Mouse (Mus musculus): Measurements from ENCODE around the gene Nfatc3. TPM values are rescaled to one million over a fixed set of nuclear protein-coding genes. Genes with fewer than 3 reads are reported as not detected.

Gene Nfatc3
- polyA plus RNA-seq, 1 experiment: 11.8 TPM

- H3K4me3 ChIP-seq: no peak overlapping the region
- no peaks in the 10 kb centered on the region for H3K79me2 ChIP-seq (ENCODE audit: control insufficient read depth, insufficient read depth)
- peaks cover 37% of the 10 kb centered on the region for H3K36me3 ChIP-seq (ENCODE audit: control insufficient read depth, insufficient read depth)
- no peaks in the 10 kb centered on the region for H3K27me3 ChIP-seq (ENCODE audit: control insufficient read depth, insufficient read depth, insufficient read length)
- H3ac ChIP-seq (ENCODE audit: control insufficient read depth, insufficient read length): no peak overlapping the region
- no peak overlapping the region for H3K4me2 ChIP-seq (ENCODE audit: low read depth)
- no peak for TF ChIP-seq CEBPB (IDR thresholded peaks at IDR 0.05; ENCODE audit: insufficient read depth, poor library complexity, severe bottlenecking)
- no peak for TF ChIP-seq E2F4 (IDR thresholded peaks at IDR 0.05; ENCODE audit: insufficient read depth)
- TF ChIP-seq MAX (IDR thresholded peaks at IDR 0.05; ENCODE audit: low read depth): no peak
- no peak for TF ChIP-seq MYOG (IDR thresholded peaks at IDR 0.05; ENCODE audit: control insufficient read depth in 1 of 3, insufficient read depth in 1 of 3, insufficient read length in 2 of 3, low read depth in 2 of 3)
- TF ChIP-seq MYOD1 (IDR thresholded peaks at IDR 0.05; ENCODE audit: control insufficient read depth in 1 of 3, insufficient read length in 2 of 3, low read depth in 2 of 3): no peak
- no peak for TF ChIP-seq TCF3 (IDR thresholded peaks at IDR 0.05; ENCODE audit: insufficient read length, low read depth)
- no peak for TF ChIP-seq TCF12 (IDR thresholded peaks at IDR 0.05; ENCODE audit: insufficient read depth, poor library complexity, severe bottlenecking)
- TF ChIP-seq POLR2AphosphoS2 (IDR thresholded peaks at IDR 0.05; ENCODE audit: insufficient read length, low read depth): no peak
- TF ChIP-seq USF1 (IDR thresholded peaks at IDR 0.05; ENCODE audit: low read depth): no peak
- no peak for TF ChIP-seq SRF (IDR thresholded peaks at IDR 0.05; ENCODE audit: control insufficient read depth, insufficient read length, low read depth)
- no peak for TF ChIP-seq POLR2A (IDR thresholded peaks at IDR 0.05; ENCODE audit: insufficient read length, low read depth)
- no peak for TF ChIP-seq REST (IDR thresholded peaks at IDR 0.05; ENCODE audit: insufficient read depth, insufficient read length)
Measured at GRCm38 (mm10) chr8:106131021-106131420, 72.4 kb downstream of the Nfatc3 start.

- H3K4me2 ChIP-seq (ENCODE audit: low read depth): no peak overlapping the region
- no peak for TF ChIP-seq MYOG (IDR thresholded peaks at IDR 0.05; ENCODE audit: control insufficient read depth in 1 of 3, insufficient read depth in 1 of 3, insufficient read length in 2 of 3, low read depth in 2 of 3)
- H3K4me3 ChIP-seq: no peak overlapping the region
- H3K27me3 ChIP-seq (ENCODE audit: control insufficient read depth, insufficient read depth, insufficient read length): no peaks in the 10 kb centered on the region
- H3K36me3 ChIP-seq (ENCODE audit: control insufficient read depth, insufficient read depth): peaks cover 34% of the 10 kb centered on the region
- H3ac ChIP-seq (ENCODE audit: control insufficient read depth, insufficient read length): no peak overlapping the region
- no peaks in the 10 kb centered on the region for H3K79me2 ChIP-seq (ENCODE audit: control insufficient read depth, insufficient read depth)
Measured at GRCm38 (mm10) chr8:106131488-106132222, 73.0 kb downstream of the Nfatc3 start.

- no peak overlapping the region for H3ac ChIP-seq (ENCODE audit: control insufficient read depth, insufficient read length)
- H3K4me3 ChIP-seq: no peak overlapping the region
- no peak overlapping the region for H3K4me2 ChIP-seq (ENCODE audit: low read depth)
- H3K27me3 ChIP-seq (ENCODE audit: control insufficient read depth, insufficient read depth, insufficient read length): no peaks in the 10 kb centered on the region
- peaks cover 27% of the 10 kb centered on the region for H3K36me3 ChIP-seq (ENCODE audit: control insufficient read depth, insufficient read depth)
- H3K79me2 ChIP-seq (ENCODE audit: control insufficient read depth, insufficient read depth): no peaks in the 10 kb centered on the region
- TF ChIP-seq MAX (IDR thresholded peaks at IDR 0.05; ENCODE audit: low read depth) (no peak), POLR2AphosphoS2 (IDR thresholded peaks at IDR 0.05; ENCODE audit: insufficient read length, low read depth) (no peak), MYOG (IDR thresholded peaks at IDR 0.05; ENCODE audit: control insufficient read depth in 1 of 3, insufficient read depth in 1 of 3, insufficient read length in 2 of 3, low read depth in 2 of 3) (no peak), REST (IDR thresholded peaks at IDR 0.05; ENCODE audit: insufficient read depth, insufficient read length) (no peak), TCF12 (IDR thresholded peaks at IDR 0.05; ENCODE audit: insufficient read depth, poor library complexity, severe bottlenecking) (no peak)
Measured at GRCm38 (mm10) chr8:106132356-106132755, 73.7 kb downstream of the Nfatc3 start.

- no peak for TF ChIP-seq E2F4 (IDR thresholded peaks at IDR 0.05; ENCODE audit: insufficient read depth)
- no peak for TF ChIP-seq MYOD1 (IDR thresholded peaks at IDR 0.05; ENCODE audit: control insufficient read depth in 1 of 3, insufficient read length in 2 of 3, low read depth in 2 of 3)
- TF ChIP-seq SRF (IDR thresholded peaks at IDR 0.05; ENCODE audit: control insufficient read depth, insufficient read length, low read depth): no peak
- no peak for TF ChIP-seq MAX (IDR thresholded peaks at IDR 0.05; ENCODE audit: low read depth)
- no peak for TF ChIP-seq USF1 (IDR thresholded peaks at IDR 0.05; ENCODE audit: low read depth)
- no peak for TF ChIP-seq REST (IDR thresholded peaks at IDR 0.05; ENCODE audit: insufficient read depth, insufficient read length)
- no peak for TF ChIP-seq TCF3 (IDR thresholded peaks at IDR 0.05; ENCODE audit: insufficient read length, low read depth)
- no peak for TF ChIP-seq MYOG (IDR thresholded peaks at IDR 0.05; ENCODE audit: control insufficient read depth in 1 of 3, insufficient read depth in 1 of 3, insufficient read length in 2 of 3, low read depth in 2 of 3)
- TF ChIP-seq CEBPB (IDR thresholded peaks at IDR 0.05; ENCODE audit: insufficient read depth, poor library complexity, severe bottlenecking): no peak
- TF ChIP-seq POLR2A (IDR thresholded peaks at IDR 0.05; ENCODE audit: insufficient read length, low read depth): no peak
- no peak for TF ChIP-seq POLR2AphosphoS2 (IDR thresholded peaks at IDR 0.05; ENCODE audit: insufficient read length, low read depth)
- TF ChIP-seq TCF12 (IDR thresholded peaks at IDR 0.05; ENCODE audit: insufficient read depth, poor library complexity, severe bottlenecking): no peak
- Histone ChIP-seq H3K36me3 (ENCODE audit: control insufficient read depth, insufficient read depth) (peaks cover 19% of the 10 kb centered on the region), H3K27me3 (ENCODE audit: control insufficient read depth, insufficient read depth, insufficient read length) (no peaks in the 10 kb centered on the region), H3K4me3 (no peak overlapping the region), H3K4me2 (ENCODE audit: low read depth) (no peak overlapping the region), H3ac (ENCODE audit: control insufficient read depth, insufficient read length) (no peak overlapping the region), H3K79me2 (ENCODE audit: control insufficient read depth, insufficient read depth) (no peaks in the 10 kb centered on the region)
Measured at GRCm38 (mm10) chr8:106133526-106133925, 74.9 kb downstream of the Nfatc3 start.

DNA sequence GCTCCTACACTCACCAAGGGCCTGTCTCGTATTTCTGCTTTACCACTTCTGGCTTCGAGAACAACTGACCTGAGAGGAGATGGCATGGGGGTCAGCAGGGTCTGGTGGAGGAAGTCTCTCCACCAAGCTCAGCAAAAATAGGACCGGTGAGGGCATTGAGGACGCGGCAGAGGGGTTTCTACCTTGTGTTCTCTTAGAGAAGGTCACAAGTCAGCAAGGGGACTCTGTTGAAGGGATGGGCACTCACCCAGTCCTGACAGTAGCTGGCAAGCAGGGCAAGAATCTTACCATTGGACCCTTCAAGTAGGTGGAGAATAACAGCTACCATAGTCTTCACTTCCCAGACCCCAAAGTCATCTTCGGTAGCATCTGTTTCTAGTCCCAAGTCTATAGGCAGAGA, 75.3 kb downstream of the Nfatc3 start:
- Histone ChIP-seq H3K4me2 (ENCODE audit: low read depth) (no peak overlapping the region), H3ac (ENCODE audit: control insufficient read depth, insufficient read length) (no peak overlapping the region)

More for the DNA sequence above, 75.3 kb downstream of the Nfatc3 start:
- Histone ChIP-seq H3K4me3 (no peak overlapping the region), H3K79me2 (ENCODE audit: control insufficient read depth, insufficient read depth) (no peaks in the 10 kb centered on the region), H3K36me3 (ENCODE audit: control insufficient read depth, insufficient read depth) (peaks cover 15% of the 10 kb centered on the region), H3K27me3 (ENCODE audit: control insufficient read depth, insufficient read depth, insufficient read length) (no peaks in the 10 kb centered on the region)
- TF ChIP-seq CEBPB (IDR thresholded peaks at IDR 0.05; ENCODE audit: insufficient read depth, poor library complexity, severe bottlenecking) (no peak), REST (IDR thresholded peaks at IDR 0.05; ENCODE audit: insufficient read depth, insufficient read length) (no peak), POLR2A (IDR thresholded peaks at IDR 0.05; ENCODE audit: insufficient read length, low read depth) (no peak), MYOD1 (IDR thresholded peaks at IDR 0.05; ENCODE audit: control insufficient read depth in 1 of 3, insufficient read length in 2 of 3, low read depth in 2 of 3) (no peak), SRF (IDR thresholded peaks at IDR 0.05; ENCODE audit: control insufficient read depth, insufficient read length, low read depth) (no peak), MAX (IDR thresholded peaks at IDR 0.05; ENCODE audit: low read depth) (no peak), POLR2AphosphoS2 (IDR thresholded peaks at IDR 0.05; ENCODE audit: insufficient read length, low read depth) (no peak), USF1 (IDR thresholded peaks at IDR 0.05; ENCODE audit: low read depth) (no peak), MYOG (IDR thresholded peaks at IDR 0.05; ENCODE audit: control insufficient read depth in 1 of 3, insufficient read depth in 1 of 3, insufficient read length in 2 of 3, low read depth in 2 of 3) (no peak), TCF3 (IDR thresholded peaks at IDR 0.05; ENCODE audit: insufficient read length, low read depth) (no peak), TCF12 (IDR thresholded peaks at IDR 0.05; ENCODE audit: insufficient read depth, poor library complexity, severe bottlenecking) (no peak), E2F4 (IDR thresholded peaks at IDR 0.05; ENCODE audit: insufficient read depth) (no peak)
